Mouse (Mus musculus): Measurements from ENCODE around the gene Ablim1.

Ablim1 gene

DNA sequence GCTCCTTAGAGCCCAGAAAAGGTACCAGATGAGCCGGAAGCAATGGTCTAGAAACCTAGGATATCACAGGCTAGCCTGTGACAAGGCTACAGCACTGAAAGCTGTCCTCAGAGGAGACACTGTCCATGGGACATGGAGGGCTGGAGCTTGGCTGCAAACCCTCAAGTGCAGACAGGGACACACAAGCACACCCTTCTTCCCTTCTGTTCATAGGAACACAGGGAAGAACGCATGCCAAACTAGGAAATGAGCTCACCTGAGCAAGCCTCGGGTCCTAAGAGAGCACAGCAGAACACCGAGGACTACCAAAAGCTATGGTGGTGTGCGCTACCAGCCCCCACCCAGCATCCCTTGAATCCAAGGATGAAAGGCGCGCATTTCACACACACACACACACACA, 262.7 kb downstream of the Ablim1 start:
- DNase-seq, result no peak

DNA sequence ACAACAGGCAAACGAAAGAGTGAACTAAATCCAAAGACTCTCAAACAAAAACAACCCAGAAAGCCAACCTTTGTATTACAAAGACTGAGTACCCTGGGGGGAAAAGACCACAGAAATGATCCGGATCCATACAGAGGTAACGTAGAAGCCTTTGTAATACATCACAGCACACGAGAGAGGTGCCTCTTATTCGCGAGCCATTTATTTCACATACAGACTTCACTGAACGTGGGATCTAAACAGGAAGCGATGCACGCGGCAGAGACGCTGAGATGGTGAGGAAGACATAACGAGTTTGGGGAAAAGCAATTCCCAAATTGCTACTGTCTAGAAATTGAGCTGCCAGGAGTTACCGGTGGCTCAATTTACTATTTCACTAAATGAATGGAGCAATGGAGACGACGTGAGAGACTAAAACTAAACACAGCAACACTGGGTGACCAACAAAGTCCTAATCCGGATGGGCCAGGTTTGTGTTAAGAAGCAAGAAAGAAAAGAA, 265.1 kb downstream of the Ablim1 start:
- no peak for DNase-seq

DNA sequence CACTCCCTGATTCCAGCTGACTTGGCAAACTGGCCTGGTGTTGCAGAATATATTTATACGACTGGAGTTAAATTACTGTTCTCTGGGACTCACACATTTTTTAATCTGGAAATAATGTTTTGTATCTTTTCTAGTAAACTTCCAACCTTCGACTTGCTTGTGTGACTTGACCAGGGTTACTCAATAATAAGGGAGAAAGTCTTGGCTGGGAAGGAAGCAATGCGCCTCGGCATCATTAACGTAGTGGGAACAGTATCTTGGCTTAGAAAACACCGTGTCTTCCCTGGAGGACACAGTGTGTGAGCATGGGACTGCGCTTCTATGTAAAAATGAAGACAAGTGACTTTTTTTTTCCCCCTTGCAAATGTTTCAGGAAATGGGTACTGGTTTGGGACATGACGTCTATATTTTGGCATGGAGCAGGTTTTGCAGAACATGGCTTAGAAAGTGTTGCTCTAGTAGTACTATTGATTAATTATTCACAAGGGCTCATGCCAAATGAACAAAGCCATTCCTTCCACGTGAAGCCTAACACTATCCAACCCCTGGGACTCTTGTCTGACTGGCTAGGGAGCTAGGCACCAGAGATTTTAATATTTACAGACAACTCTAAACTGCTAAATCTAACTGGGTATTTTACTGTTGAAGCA, 266.9 kb downstream of the Ablim1 start:
- DNase-seq, result peak; percentile 76

DNA sequence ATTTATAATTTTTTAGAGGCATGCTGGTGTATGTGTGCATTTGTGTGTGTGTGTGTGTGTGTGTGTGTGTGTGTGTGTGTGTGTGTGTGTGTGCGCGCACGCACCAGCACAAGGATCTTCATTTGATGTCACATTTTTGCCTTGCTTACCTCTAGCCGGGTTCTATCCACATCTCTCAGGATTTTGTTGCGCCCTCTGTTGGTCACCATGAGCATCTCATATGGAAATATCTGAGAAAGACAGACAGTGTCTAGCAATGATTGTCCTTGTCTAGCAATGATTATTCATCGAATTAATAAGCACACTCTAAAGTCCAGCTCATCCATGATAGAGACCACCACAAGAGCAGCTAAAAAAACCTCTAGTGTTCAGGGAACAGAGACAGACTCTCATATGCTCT, 275.5 kb downstream of the Ablim1 start:
- DNase-seq, result peak; percentile 28

DNA sequence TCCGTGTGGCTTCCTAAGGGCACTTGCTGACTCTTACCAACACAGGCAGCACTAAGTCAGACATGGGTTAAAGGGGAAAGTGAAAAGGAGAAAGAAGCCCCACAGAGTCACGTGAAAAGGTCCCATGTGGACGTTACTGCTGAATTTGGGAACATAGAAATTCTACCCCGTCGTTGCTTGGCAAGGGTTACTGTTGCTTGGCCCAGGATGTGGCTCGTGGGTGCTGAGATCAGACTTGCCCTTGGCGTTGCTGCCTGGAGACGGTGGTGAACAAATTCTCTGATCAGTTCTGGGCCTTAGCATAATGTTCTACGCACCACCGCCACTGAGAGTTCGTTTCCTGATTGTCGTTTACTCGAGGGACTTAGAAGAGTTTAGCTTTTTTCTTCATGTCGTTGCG, 277.9 kb downstream of the Ablim1 start:
- no peak for DNase-seq

DNA sequence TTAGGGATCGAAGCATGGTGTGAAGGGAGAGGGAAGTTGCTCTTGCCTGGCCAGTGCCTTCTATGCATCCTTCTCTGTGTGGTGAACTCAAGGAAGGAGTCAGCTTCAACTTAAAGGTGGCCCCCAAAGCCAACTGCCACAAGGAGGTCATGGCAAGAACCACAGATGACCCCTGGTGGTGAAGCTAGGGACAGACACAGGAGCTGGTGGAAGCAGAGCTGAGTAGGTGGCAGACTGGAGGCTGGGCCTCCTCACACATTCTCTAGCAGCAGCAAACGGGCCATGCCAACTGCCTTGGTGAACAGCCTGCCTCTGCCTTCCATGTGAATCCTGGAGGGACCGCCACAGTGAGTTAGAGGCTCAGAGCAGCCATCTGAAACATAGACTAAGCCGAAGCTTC, 283.1 kb downstream of the Ablim1 start:
- DNase-seq, result peak; percentile 80

DNA sequence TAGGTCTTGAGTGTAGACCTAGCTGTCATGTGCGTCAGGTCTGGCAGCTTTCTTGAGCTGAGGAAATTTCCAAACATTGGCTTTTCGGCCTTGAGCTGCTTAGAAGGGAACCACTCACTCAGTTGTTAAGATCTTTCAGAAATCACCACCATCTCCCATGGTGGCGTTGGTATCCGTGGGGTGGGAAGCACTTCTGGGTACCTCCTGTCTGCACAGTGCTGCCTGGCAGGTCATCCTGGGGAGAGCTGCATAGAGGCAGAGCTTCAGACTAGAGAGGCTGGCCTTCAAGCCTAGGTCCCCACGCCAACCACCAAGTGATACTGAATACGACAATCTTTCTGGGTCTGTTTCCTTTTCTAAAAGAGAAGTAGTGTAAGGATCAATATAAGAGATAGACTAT, 285.3 kb downstream of the Ablim1 start:
- DNase-seq, result no peak

DNA sequence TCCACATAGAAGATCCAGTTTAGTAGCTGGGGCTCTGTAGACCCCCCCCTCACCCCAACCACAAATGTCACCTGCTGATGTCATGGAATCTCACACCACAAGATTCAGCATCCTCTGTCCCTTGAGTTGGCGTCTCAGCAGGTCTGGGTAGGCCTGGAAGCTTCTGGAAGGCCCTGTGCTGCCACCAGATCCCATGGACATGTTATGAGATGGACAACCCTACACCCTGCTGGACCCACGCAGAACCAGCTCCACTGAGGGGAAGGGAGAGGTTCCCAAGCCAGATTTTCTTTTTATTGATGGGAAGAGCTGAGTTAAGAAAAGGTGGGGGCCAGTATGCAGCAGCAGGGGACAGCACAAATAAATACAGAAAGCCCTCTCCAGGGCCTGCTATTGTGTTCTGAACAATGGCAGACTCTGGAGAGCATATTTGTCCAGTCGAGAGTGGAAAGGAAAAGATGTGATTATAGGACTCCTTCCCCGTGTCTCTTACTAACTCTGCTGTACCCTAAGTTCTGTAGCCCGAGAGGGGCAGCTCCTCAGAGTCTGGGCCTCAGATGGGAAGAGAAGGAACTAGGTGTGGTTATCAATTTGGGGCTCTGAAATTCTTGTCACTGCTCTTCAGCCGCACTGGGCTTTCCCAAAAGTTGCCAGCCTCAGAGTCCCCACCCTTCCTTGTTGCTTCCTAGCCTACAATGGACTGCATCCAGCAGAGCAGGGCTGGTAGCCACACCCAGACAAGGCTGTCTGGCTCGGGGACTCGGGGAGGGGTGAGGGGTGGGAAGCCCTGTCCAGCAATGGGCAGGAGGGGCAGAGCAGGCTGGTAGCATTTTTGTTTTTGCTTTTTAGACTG, 286.2 kb downstream of the Ablim1 start:
- DNase-seq, result no peak

DNA sequence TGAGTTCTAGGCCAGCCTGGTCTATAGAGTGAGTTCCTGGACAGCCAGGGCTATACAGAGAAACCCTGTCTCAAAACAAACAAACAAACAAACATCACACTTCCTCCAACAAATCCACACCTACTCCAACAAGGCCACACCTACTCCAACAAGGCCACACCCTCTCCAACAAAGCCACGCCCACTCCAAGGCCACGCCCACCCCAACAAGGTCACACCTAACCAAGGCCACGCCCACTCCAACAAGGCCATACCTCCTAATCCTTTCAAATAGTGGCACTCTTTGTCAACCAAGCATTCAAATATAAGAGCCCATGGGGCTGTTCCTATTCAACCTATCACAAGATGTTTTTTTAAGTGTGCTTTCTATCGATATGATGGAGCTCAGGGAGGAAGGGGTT, 288.2 kb downstream of the Ablim1 start:
- no peak for DNase-seq

DNA sequence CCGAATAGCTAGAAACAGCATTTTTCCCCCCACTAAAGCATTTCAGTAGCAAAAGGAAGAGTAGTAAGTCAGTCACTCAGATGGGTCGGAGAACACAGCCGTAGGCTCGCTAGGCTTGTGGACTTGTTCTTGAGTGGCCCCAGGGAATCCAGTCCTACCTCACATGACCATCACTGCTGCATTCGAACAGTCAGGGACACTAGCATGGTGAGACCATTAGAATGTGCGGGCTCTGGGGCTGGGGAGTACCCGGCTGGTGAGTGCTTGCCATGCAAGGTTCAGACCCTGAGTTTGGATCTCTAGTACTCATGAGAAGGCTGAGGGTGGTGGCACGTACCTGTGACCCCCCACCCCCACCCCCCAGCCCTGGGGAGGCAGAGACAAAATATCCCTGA, 296.9 kb downstream of the Ablim1 start:
- DNase-seq, result no peak

DNA sequence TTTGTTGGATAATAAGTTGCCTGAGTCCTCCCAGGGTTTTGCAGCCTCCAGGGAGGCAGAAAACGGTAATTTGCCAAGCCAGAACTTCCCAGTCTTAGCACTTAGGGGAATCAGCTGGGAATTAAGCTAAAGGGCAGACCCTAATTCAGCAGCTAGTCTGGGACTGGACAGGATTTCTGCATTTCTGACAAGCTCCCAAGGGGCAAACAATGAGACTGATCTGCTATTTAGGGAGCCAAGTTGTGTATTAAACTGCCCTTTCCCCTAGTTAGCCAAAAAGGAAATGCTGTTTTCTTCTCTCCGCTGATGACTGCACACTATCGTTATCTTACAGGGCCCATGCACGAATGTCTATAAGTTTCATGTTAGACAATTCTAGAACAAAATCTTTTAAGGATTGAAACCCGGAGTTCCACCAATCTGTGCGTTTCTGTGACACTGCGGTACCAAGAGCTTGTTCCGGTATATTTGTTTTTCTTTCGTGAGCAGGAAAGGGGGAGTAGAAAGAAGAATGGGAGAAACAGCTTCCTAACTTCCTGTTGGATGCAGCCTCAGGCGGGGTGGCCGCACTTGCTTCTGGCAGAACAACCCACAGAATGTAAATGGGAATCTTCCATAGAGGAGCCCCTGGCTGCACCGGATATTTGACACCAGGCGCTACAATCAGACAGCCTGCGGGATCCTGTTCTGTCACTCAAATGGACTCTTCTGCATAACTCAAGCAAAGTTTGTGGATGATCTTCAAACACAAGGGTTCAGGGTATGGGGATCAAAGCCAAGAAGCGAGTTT, 297.5 kb downstream of the Ablim1 start:
- peak; percentile 44 for DNase-seq

DNA sequence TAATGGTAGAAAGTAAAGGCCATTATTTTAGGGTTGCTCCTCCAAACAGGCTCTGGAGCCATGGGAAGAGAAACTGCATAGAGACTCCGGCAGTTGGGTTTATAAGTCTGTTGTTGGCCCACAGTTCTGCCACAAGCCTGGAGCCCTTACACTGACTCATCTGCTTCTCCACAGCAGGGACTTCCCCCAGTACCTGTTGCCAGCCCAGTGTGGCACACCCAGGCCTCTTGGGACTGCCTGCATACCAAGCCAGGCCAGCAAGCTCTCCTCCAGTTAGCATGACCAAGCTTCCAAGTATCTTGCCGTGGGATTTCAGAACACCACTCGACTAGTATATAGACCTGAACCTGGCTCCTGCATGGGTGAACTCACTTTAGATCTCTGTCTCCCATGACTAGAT, 299.9 kb downstream of the Ablim1 start:
- no peak for DNase-seq

DNA sequence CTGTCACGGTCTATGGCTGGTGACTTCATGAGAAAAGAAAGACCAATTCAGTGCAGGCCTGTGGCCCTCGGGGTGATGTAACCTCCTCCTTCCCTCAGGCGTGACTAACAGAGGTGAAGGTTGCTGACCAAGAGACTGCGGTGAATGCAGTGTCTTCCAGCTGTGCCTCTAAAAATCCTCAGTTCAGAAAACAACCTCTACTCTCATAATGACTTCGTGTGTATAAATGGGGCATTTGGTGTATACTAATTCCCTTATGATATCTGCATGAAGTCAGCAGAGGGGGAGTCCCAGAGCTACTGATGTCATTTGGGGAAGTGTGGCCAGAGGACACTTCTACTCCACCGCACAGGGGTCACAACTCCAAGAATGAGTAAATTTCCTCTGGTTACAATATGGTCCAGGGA, 301.4 kb downstream of the Ablim1 start:
- peak; percentile 82 for DNase-seq

DNA sequence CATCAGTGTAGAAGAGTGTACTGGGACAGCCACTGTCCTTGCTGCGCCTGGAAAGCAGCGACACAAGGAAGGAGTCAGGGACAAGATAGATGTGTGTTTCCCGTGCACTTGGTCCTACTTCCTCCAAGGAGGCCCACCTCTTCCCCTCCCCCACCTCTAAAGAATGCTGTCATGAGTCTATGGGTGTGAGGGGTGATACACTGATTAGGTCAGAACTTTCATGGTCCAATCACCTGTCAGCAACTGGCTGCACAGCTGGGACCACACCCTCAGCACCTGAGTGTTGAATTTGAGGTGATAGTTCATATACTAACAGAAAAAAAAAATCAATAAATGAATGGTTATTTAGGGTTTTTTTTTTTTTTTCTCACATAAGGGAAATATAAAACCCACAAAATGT, 302.7 kb downstream of the Ablim1 start:
- no peak for DNase-seq

DNA sequence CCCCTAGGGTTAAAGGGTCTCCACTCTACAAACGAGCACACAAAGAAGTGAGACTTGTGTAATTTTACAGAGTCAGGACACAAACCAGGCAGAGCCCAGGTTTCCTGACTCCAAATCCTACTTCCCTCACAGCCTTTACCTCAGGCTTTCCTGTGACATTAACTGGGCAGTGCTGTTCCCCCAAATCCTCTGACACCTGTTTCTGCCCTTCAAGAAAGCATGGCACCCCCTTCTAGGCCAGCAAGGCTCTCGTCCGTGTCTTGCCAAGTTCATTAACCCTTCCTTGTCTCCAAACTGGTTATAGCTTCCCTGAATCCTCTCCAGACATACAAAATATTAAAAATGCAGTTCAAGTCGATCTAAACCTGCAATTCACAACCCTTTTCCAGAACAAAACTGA, 304.7 kb downstream of the Ablim1 start:
- no peak for DNase-seq

DNA sequence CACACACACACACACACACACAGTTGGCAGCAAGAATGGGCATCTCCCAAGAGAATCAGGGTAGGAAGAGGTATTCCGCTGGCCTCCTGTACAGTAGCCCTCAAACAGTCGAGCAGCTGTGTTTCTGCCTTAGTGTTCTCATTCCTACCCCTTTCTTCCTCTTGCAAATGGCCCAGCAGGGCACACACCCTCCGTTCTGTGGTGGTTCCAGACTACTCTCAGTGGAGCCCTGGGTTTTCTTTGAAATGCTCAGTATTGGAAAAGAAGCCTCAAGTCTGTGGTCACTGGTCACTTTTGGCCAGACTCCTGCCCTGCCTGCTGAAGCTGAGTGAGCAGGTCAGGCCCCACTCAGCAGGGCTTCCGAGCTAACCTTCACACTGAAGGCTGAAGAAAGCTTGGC, 305.1 kb downstream of the Ablim1 start:
- no peak for DNase-seq

DNA sequence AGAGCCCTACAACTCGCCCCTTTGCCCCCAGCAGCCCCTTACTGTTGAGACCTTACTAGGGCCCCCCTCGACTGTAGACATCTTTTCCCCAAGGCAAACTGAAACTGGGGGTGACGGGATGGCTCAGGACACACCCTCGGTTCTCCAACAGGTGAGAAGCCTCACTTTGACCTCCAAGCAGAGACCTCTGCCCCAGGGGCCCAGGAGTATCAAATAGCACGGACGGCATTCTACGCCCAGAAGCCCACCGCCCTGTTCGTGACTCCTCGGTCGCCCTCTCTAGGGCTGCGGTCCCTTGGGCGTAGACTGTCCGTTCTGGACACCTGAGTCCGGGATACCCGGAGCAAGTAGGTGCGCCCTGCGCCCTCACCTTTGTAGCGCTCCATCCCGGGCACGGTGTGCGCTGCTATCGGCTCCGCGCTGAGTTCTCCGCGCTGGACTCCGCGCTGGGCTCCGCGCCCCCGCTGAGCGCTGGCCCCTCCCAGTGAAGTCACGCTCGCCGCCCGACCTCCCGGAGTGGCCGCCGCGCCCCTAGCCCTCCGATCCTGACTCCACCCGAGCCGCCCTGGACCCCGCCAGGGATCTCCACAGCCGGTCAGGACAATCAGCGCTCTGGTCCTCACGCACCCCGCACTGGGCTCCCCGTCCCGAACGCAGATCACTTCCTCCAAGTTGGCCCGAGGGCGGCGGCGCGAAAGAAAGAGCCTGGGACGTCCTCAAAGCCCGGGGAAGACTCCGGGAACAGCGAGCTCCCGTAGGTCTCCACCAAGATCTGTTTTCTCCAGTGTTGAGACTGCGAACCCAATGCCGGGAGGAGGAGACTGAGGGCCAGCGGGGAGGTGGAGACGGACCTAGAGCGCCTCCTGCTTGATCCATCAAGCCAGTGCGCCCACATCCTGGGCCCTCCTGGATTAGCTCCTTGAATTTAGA, 306.7 kb downstream of the Ablim1 start, which contains the start of gene Afap1l2:
TSS of gene Afap1l2 (minus strand) at position 448 of the 930 bp plus-strand sequence.
- DNase-seq, result peak; percentile 85

DNA sequence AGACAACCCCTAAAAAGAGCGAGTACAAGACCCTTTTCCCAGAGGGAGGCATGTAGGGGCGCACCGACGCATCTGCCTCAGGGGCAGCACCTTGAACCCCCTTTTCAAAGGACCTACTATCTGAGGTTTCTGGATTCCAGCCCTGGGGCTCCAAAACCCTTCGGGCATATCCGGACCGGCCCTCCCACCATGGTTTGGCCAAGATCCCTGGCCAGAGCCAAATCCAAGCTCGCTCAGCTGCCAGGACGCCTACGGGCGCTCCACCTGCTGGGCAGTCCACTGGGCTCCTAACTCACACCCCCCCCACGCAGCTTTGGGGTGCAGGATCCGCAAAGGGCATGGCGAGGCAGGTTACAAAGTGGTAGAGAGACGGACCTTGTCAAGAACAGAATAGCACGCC, 307.4 kb downstream of the Ablim1 start:
- DNase-seq, result peak; percentile 85

DNA sequence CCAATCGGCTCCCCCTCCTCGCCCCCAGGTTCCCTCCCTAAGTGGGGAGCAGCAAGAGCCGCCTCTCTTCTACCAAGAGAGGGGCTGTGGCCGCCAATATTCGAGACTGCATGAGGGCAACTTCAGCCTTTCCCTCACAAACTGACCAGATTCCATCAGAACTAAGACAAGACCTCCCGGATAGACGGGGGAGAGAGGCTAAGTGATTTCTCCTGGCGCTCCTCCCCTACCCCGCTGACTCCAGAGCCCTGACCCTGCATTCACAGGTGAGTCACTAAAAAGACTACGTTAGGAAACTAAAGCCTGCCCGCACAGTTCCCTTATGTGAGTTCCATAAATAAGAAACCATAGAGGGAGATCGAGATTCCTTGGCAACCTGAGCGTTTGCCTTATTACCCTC, 307.9 kb downstream of the Ablim1 start:
- no peak for DNase-seq

DNA sequence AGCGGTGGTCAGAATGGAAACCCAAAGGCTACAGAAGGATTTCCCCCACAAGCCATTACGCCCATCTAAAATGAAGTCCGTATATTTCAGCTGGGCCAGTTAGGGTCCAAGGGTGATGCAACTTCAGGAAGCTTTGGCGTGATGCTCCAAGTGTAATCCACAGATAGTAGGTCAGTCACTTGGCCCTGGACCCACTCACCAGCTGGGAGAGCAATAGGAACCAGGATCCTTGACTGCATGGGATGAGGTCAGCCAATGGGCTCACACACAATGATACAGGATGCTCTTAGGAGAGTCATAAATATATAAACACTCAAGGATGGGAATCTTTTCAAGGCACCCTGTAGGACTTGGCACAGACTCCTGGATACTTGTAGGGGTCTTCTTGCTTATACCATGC, 309.7 kb downstream of the Ablim1 start:
- no peak for DNase-seq

DNA sequence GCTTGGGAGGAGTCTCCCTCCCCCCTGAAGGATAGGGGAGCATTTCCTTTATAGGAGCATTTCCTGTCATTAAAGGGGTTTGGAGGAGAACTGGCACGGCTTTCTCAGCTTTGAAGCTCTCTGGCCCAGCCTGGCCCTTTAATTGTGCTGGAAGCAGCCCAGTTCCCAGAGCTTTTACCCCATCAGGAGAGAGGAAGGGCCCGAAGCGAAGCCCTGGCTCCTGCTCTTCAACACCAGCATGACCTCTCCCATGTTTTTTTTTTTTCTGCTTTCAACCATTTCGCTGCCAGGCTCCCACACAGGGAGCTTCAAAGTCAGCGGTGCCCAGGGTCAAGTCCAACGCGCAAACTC, 311.3 kb downstream of the Ablim1 start:
- peak; percentile 71 for DNase-seq

DNA sequence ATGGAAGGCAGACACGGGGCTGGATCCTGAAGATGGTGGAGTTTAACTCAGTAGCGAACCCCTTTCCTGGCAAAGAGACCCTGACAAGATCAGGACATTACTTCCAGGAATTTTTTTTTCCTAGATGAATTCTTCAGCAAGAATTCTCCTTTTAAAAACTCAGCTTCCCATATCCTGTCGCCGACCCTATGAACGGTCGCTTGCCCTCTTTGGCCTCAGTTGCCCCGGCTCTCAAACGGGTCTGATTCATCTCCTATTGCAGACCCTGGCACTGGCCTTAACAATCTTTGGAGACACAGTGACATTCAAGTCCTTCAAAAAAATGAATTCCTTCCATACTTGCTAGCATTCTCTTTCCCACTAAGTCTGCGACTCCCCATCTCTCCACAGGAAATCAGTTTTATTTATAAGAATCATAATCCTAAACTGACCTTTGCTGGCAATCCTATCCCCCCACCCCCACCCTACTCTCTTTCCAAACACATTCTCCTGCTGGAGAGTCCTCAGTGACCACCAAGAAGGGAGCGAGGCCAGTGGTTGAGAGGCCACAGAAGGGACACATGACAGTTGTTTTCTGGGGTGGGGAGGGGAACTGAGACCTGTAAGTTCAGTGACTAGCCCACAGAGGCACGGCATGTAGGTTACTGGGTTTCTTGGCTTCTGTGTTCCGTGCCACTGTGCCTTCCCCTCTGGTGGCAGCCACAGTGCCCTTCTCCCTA, 311.8 kb downstream of the Ablim1 start:
- DNase-seq, result no peak

Data from kidney, adult 9 months (tissue).